Mouse (Mus musculus) v-Abl transformed pro-B cells (cell line): ENCODE measurements around the gene Slc46a3.

Experiments
- in situ Hi-C, 2 experiments: fragments of 400-800 bp; cut with MboI; formaldehyde crosslinking; loops; one replicate each; pipeline ENCODE4 v1.15.1; 2025; ENCODE audit not compliant: unreplicated experiment in 2 of 2

The Slc46a3 gene

GRCm38 (mm10) chr5:147896501-147896900, 1.9 kb upstream of the Slc46a3 start:
- in situ Hi-C loops: loop anchor here (5.0 to 25.0 kb wide), 6 partner anchors 34 to 1738 kb away; partner anchors contain the start of genes Rnf6 (in 2 of the 2), Hsph1 (in 1 of the 2), Pomp (in 1 of the 2) and Tex26 (in 1 of the 2)

DNA sequence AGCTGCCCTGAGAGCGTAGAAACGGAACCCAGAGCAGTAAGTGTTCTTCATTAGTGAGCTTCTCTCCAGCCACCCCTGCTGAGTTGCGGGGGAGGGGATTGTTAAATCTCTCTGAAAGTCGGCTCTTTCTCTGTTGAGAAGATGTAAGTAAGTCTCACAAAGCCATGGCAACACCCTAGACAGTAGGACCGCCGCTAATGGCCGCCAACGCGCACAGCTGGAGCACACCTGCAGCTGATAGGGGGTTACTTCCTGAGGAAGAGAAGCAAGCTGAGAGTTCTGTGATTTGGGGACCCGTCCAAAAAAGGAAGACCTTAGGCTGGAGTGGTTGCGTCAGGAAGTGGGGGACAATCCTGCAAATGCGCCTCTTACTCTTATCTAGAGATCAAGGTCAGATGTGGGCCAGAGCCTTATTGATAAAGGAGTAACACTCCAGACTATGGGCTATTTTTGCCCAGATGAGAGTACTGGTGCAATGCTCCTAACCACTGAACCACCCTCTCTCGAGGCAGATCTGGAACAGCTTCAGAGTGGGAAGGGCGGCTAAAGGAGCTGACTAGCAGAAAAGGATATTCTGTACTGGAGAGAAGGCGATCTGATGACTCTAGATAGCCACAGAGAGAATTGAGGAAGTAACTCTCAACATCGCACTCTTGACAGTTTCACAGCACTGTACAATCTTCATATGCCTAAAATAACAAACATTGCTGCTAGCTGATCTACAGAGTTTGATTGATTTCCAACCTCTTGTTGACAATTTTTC, 1.0 kb upstream of the Slc46a3 start:
- in situ Hi-C loops: loop anchor here (5.0 to 25.0 kb wide), 6 partner anchors 33 to 1739 kb away; partner anchors contain the start of genes Rnf6 (in 2 of the 2), Hsph1 (in 1 of the 2), Pomp (in 1 of the 2) and Tex26 (in 1 of the 2)

GRCm38 (mm10) chr5:147893766-147894454, 705 bp downstream of the Slc46a3 start:
- in situ Hi-C loops: loop anchor here (10.0 to 25.0 kb wide), 5 partner anchors 1219 to 1741 kb away; partner anchors contain the start of genes Rnf6 (in 2 of the 2), Hsph1 (in 1 of the 2) and Tex26 (in 1 of the 2)

GRCm38 (mm10) chr5:147893143-147893542, 1.5 kb downstream of the Slc46a3 start:
- in situ Hi-C loops: loop anchor here (10.0 to 25.0 kb wide), 5 partner anchors 1218 to 1742 kb away; partner anchors contain the start of genes Rnf6 (in 2 of the 2), Hsph1 (in 1 of the 2) and Tex26 (in 1 of the 2)

DNA sequence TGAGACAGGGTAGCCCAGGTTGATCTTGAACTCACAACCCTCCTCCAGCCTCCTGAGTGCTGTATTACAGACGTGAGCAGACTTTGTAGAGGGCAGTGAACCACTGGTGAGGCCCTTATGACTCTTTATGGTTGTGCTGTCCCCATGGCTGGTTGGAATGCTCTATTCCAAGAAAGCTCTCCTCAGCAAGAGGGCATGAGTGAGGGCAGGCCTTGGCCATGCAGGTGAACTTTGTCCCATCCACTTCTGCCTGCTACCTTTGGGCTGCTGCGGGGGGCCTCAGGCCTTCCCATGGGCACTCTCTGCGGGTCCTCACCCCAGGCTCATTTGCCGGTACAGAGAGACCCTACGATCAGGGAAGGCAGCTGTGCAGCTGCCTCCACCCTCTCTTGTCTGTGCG, 1.9 kb downstream of the Slc46a3 start:
- in situ Hi-C loops: loop anchor here (10.0 to 25.0 kb wide), 5 partner anchors 1218 to 1742 kb away; partner anchors contain the start of genes Rnf6 (in 2 of the 2), Hsph1 (in 1 of the 2) and Tex26 (in 1 of the 2)

DNA sequence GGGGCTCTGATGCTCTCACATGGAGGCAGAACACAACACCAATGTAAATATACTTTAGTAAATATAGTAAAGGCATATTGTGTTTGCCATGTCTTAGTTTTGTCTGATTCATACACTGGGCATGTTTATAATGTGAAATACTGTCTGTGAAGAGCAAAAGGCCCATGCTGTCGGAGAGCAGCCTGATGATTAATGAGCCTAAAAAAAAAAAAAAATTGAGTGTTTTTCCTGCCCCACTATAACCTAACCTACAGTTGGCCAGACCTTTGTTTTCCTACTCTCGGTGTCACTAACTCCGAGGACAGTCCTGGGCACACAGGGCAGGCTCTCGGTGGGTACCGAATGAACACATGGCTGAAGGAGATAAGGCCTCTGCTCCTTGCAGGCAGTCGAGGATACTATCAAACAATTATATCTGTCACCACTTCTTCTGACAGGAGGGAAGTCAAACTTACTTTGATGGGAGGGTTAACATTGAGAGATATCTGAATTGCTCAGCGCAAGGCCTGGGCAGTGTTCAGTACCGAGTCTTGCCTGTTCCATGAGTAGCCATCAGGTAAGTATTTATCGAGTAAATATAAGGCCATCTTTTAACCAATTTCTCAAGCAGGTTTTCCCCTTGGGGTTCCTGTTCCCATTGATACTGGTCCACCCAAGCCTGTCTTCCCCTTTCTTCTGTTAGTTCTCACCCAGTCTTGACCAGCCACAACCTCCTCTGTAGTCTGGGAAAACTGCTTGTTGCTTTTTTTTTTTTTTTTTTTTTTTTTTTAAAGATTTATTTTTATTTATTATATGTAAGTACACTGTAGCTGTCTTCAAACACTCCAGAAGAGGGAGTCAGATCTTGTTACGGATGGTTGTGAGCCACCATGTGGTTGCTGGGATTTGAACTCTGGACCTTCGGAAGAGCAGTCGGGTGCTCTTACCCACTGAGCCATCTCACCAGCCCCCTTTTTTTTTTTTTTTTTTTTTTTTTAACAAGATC, 6.0 kb downstream of the Slc46a3 start:
- in situ Hi-C loops: loop anchor here (25.0 kb wide), 3 partner anchors 1226 to 1676 kb away; partner anchors contain the start of genes Rnf6 (in 2 of the 2) and Tex26 (in 1 of the 2)

- in situ Hi-C loops: loop anchor here (25.0 kb wide), 3 partner anchors 1221 to 1671 kb away; partner anchors contain the start of genes Rnf6 (in 2 of the 2) and Tex26 (in 1 of the 2)
Observed at GRCm38 (mm10) chr5:147883581-147883980, 11.0 kb downstream of the Slc46a3 start.

DNA sequence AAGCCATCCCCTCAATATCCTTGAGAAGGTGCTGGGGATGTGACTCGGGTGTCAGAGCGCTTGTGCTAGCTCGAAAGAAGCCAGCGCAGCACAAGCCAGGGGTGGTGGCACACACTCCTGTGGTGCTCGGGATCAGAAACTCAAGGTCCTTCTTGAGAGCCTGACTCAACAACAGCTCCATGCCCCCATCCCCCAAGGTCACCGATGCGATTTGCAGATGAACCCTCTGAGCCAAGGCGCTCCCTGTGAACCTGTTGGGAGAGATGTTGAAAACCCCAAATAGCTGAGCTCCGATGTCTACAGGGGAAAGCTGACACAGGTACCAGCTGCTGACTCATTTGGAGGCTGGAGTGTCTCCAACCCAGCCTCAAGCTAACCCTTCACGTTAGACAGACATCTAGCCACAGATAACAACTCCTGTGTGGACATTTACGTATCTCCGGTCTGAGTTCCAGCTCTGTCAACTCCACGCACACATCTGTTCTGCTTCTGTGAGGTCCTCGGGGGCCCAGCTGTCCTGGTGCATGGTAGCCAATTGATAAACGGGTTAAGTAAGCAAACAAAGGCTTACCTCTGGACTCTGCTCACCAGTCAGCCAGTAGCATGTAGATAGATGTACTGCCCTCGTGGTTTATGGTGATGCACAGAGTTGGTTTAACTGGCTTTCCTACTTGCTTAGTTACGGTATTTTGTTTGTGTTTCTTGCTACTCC, 14.5 kb downstream of the Slc46a3 start:
- in situ Hi-C loops: loop anchor here (25.0 kb wide), 3 partner anchors 1218 to 1668 kb away; partner anchors contain the start of genes Rnf6 (in 2 of the 2) and Tex26 (in 1 of the 2)

DNA sequence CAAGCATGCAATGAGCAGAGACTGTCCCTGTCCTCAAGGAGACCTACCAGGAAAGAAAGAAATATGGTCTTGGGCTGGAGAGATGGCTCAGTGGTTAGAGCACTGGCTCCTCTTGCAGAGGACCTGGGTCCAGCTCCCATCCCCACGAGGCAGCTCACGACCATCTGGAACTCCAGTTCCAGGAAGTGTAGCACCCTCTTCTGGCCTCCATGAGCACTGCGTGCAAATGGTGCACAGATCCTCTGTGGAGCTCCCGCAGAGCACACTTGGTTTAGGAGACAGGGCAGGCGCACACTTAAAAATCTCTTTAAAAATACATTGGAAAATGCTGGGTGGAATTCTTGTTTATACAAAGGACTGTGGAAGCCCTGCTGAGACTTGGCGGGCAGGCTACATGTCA, 17.1 kb downstream of the Slc46a3 start:
- in situ Hi-C loops: loop anchor here (25.0 kb wide), 3 partner anchors 1215 to 1665 kb away; partner anchors contain the start of genes Rnf6 (in 2 of the 2) and Tex26 (in 1 of the 2)

GRCm38 (mm10) chr5:147875210-147875609, 19.4 kb downstream of the Slc46a3 start:
- in situ Hi-C loops: loop anchor here (25.0 kb wide), 3 partner anchors 1213 to 1663 kb away; partner anchors contain the start of genes Rnf6 (in 2 of the 2) and Tex26 (in 1 of the 2)

GRCm38 (mm10) chr5:147874491-147875065, 20.0 kb downstream of the Slc46a3 start:
- in situ Hi-C loops: loop anchor here (25.0 kb wide), 6 partner anchors 363 to 1763 kb away; partner anchors contain the start of genes Rnf6 (in 2 of the 2), Hsph1 (in 1 of the 2) and Tex26 (in 1 of the 2)

DNA sequence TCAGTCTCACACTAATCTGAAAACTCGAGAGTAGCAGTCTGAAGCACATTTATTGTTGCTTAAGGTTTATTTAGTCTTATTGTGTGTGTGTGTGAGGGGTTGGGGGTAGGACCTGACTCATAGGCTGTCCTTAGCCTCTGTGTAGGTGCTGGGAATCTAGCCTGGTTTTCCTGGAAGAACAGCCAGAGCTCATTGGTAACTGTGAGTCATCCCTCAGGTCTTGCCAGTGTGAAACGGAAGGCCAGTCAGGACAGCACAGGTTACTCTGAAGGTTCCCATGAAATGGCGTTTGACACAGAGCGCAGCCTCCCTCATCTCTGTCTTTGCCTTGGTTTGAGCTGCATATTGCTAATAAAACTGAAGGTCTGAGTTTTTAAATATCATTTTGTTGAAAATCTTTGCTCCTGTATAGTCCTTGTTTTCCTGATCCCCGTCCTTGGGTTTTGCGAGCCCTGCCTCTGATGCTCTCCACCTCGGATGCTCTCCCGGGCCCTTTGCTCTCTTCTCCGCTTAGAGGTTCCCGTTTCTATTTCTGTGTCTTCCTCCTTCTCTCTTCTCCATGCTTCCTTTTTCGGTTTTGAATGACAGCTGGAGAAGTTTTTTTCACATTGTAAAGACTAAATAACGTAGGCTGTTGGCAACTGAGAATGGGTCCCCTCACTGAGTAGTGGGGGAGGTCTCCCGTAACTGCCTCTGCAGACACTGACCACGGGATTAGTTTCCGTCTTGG, 23.4 kb downstream of the Slc46a3 start:
- in situ Hi-C loops: loop anchor here in 1 of 2 experiments (25.0 kb wide), 3 partner anchors 366 to 1766 kb away; partner anchors contain the start of gene Hsph1

DNA sequence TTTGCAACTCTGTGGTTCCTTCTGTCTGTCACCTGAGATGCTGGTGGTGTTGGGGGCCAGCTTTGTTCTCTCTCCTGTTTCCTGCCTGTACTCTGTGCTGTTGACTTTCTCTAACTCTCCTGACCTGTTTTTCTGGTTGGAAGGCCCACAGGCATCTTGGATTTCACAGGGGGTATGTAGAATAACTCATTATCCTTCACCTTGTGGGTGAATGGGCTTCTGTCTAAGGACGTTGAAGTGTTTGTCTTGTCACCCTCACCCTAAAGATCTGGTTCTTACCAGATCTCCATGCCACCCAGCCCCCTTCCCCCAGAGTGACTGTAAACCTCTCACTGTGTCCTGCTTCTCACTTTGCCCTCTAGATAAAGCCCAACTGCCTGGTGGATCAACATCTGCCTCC, 24.3 kb downstream of the Slc46a3 start:
- in situ Hi-C loops: loop anchor here in 1 of 2 experiments (25.0 kb wide), 3 partner anchors 367 to 1767 kb away; partner anchors contain the start of gene Hsph1

DNA sequence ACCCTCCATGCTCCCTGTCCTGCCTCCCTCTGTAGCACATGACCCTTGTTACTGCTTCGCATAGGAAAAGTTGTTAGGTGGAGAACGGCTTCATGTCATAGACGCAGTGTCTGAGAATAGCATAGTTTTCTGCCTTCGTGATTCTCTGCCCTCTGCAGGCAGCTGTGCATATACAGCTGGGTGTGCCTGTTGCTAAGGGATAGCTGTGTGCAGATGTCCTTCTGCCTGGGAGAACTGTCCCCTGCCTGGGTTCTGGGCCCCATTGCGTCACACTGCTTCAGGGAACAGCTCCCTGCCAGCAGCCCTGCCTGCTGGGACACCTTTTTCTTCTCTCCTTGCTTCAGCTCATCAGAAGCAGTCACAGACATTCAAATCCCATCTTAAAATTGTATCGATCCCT, 25.0 kb downstream of the Slc46a3 start:
- in situ Hi-C loops: loop anchor here (10.0 to 25.0 kb wide), 4 partner anchors 368 to 1768 kb away; partner anchors contain the start of genes Gtf3a (in 1 of the 2) and Hsph1 (in 1 of the 2)

GRCm38 (mm10) chr5:147868674-147869073, 25.9 kb downstream of the Slc46a3 start:
- in situ Hi-C loops: loop anchor here (10.0 to 25.0 kb wide), 4 partner anchors 369 to 1769 kb away; partner anchors contain the start of genes Gtf3a (in 1 of the 2) and Hsph1 (in 1 of the 2)

DNA sequence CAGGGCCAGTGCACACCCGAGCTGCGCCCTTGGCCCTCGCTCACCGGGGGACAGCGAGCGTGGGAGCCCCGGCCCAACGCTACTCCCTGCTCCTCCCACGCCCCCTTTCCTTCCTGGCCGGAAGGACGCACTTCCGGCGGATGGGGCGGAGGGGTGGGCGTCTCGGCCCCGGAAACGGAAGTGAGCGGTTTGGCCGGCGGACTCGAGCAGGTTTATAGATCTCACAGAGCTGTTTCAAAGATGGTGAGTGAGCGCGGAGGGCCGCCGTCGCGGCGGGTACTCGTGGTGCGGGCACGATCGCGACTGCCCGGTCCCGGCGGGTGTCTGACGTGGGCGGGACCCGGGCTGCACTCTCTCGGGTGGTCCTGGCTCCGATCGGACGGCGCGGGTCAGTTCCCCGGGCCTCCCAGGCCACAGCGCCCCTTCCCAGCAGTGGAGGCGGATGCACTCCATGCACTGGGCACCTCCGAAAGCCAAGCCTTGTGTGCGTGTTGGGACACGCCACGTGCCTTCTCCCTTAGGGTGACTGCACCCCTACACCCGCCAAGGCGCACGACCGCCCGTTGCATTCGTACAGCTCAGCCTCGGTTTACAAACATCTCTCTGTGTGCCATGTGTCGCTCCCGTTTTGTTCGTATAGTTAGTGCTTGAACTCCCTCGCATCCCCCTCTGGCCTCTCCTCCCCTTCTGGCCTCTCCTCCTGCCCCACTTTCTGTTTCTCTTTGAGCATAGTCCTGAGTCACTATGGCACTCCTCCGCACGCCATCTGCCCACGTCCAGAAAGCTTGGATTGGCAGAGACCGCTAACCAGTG, 34.0 kb downstream of the Slc46a3 start, which contains the start of gene Pomp:
Pomp (plus strand) TSS at position 13 of the 813 bp plus-strand sequence.
- in situ Hi-C loops: loop anchor here (5.0 to 25.0 kb wide), 5 partner anchors 37 to 1777 kb away; partner anchors contain the start of genes Gtf3a (in 1 of the 2) and Hsph1 (in 1 of the 2)
